Mouse (Mus musculus) spleen, adult 2 months (tissue): Measurements from ENCODE around the gene Olfr1387. TPM values are rescaled to one million over a fixed set of nuclear protein-coding genes. Genes with fewer than 3 reads are reported as not detected.
A peak's percentile ranks its signal among the peaks of the same experiment; 100 is the strongest.
"Not testable (repeated sequence)": the region's sequence is repeated elsewhere in the genome, so short reads cannot be mapped to it uniquely, and the experiment has no call there.

Source experiments
- DNase-seq, 2 experiments: peaks; one replicate each; pipeline versions ENCODE4 v3.0.0 to v3.0.0-alpha.2; 2012 to 2021; ENCODE audit warnings: low spot score in 2 of 2, low read depth in 1 of 2
- H3K27ac ChIP-seq: fragments of 200-500 bp; 2 replicates; pipeline ENCODE4 v1.5.1; 2012; ENCODE audit warnings: low read length, inconsistent platforms; ENCODE audit not compliant: insufficient read depth
- H3K27me3 ChIP-seq: fragments of 200-500 bp; 2 replicates; pipeline ENCODE4 v1.6.1; 2012; ENCODE audit warnings: mild to moderate bottlenecking, moderate library complexity, low read length, inconsistent platforms; ENCODE audit not compliant: control insufficient read depth, insufficient read depth
- H3K36me3 ChIP-seq: fragments of 200-500 bp; 2 replicates; pipeline ENCODE4 v1.6.1; 2012; ENCODE audit warnings: mild to moderate bottlenecking, low read length, inconsistent platforms; ENCODE audit not compliant: control insufficient read depth, insufficient read depth
- H3K4me1 ChIP-seq: fragments of 200-500 bp; 2 replicates; pipeline ENCODE4 v1.6.1; 2011; ENCODE audit warnings: inconsistent platforms; ENCODE audit not compliant: control insufficient read depth, insufficient read depth, insufficient read length
- H3K4me3 ChIP-seq: fragments of 200-500 bp; 2 replicates; pipeline ENCODE4 v1.5.1; 2011; ENCODE audit warnings: mild to moderate bottlenecking, inconsistent platforms; ENCODE audit not compliant: insufficient read depth, insufficient read length; ENCODE audit errors: extremely low read depth
- CTCF ChIP-seq: fragments of 200-500 bp; IDR thresholded peaks from 2 replicates; pipeline ENCODE4 v1.5.1; 2011; ENCODE audit warnings: mild to moderate bottlenecking, inconsistent platforms; ENCODE audit not compliant: insufficient read depth, insufficient read length, insufficient replicate concordance; ENCODE audit errors: extremely low read depth
- POLR2A ChIP-seq: fragments of 200-500 bp; IDR thresholded peaks from 2 replicates; pipeline ENCODE4 v1.6.1; 2011; ENCODE audit warnings: low read depth, low read length, inconsistent platforms
- WGBS: fragments of 180-500 bp; shearing (Covaris S2); methylation state at CpG from one replicate; pipeline ENCODE4 v1.1.7; 2018; 5-methylcytosine and 5-hydroxymethylcytosine counted together
- polyA plus RNA-seq: library from polyadenylated mRNA; depleted of rRNA; stranded (reverse); fragments of >200 nt; gene quantifications from 2 replicates; pipeline ENCODE4 v1.2.3, GENCODE M21; 2012; rRNA removed

Gene Olfr1387
- polyA plus RNA-seq, result not detected in 2 replicates

GRCm38 (mm10) chr11:49455043-49455442, at the start of gene Olfr1387:
TSS of gene Olfr1387 (plus strand) at chr11:49455343.
- Histone ChIP-seq H3K27ac (no peak within 1 kb of the TSS), H3K4me1 (no peaks in the 10 kb centered on the region), H3K4me3 (no peak within 1 kb of the TSS), H3K36me3 (no peaks in the 10 kb centered on the region), H3K27me3 (no peaks in the 10 kb centered on the region)
- TF ChIP-seq CTCF (no peak), POLR2A (no peak)
- DNase-seq, result no peak
- WGBS, result 73% methylated on average over 1 of the region's 1 CpGs

- WGBS, result 80% methylated on average over 3 of the region's 3 CpGs
- TF ChIP-seq CTCF (no peak), POLR2A (no peak)
Observed at GRCm38 (mm10) chr11:49406784-49407183, 48.4 kb upstream of the Olfr1387 start.

DNA sequence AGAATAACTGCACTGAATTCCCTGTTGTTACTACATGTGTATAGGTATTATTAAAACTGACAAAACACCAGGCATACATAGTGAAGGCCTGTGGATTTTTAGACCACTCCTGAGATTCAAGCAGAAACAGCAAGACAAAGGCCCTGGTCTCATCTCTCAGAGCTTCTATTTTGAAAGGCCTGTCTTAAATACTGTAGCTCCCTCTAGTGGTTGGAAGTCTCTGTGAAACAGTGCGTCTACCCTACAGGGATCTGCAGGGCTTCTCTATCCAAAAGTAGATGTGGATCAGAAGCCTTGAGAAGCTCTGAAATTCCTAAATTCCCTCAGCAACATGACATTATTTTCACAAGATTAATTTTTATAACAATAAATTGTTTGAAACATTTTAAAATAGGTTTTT, 44.6 kb upstream of the Olfr1387 start:
- no peak for TF ChIP-seq CTCF
- no peak for TF ChIP-seq POLR2A
- H3K4me3 ChIP-seq, result no peak overlapping the region
- 10% methylated on average over 1 of the region's 1 CpGs for WGBS
- no peaks in the 10 kb centered on the region for H3K4me1 ChIP-seq
- DNase-seq, result peak in 1 of 2 experiments; percentile 11
- no peaks in the 10 kb centered on the region for H3K36me3 ChIP-seq
- no peaks in the 10 kb centered on the region for H3K27me3 ChIP-seq
- no peak overlapping the region for H3K27ac ChIP-seq

More at GRCm38 (mm10) chr11:49406784-49407183, 48.4 kb upstream of the Olfr1387 start:
- Histone ChIP-seq H3K36me3 (no peaks in the 10 kb centered on the region), H3K4me1 (no peaks in the 10 kb centered on the region), H3K4me3 (no peak overlapping the region), H3K27me3 (no peaks in the 10 kb centered on the region), H3K27ac (no peak overlapping the region)
- DNase-seq, result no peak

DNA sequence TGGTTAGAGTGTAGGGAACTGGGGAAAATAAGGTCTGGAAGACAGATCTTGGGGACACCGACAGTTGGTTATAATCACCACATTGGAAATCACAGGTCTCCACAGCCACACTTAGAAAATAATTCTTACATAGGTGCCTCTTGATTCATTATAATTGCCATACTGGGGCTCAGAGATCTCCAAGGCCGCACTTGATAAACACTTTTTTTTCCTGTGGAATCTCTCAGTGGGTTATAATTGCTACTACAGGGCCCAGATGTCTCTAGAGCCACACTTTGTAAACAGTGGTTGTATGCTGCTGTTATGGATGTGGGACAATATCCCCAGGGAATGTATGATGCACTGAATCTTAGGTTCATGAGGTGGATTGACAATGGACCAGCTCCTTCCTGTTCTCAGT, 32.4 kb upstream of the Olfr1387 start, which contains the start of gene Olfr1389:
Gene Olfr1389 (plus strand): TSS at position 301 of the 400 bp plus-strand sequence.
- no peaks in the 10 kb centered on the region for H3K27me3 ChIP-seq
- H3K27ac ChIP-seq, result no peak within 1 kb of the TSS
- DNase-seq, result no peak
- no peaks in the 10 kb centered on the region for H3K36me3 ChIP-seq
- H3K4me3 ChIP-seq, result no peak within 1 kb of the TSS
- no peaks in the 10 kb centered on the region for H3K4me1 ChIP-seq
- TF ChIP-seq CTCF (no peak), POLR2A (no peak)
- WGBS, result 95% methylated on average over 2 of the region's 2 CpGs

DNA sequence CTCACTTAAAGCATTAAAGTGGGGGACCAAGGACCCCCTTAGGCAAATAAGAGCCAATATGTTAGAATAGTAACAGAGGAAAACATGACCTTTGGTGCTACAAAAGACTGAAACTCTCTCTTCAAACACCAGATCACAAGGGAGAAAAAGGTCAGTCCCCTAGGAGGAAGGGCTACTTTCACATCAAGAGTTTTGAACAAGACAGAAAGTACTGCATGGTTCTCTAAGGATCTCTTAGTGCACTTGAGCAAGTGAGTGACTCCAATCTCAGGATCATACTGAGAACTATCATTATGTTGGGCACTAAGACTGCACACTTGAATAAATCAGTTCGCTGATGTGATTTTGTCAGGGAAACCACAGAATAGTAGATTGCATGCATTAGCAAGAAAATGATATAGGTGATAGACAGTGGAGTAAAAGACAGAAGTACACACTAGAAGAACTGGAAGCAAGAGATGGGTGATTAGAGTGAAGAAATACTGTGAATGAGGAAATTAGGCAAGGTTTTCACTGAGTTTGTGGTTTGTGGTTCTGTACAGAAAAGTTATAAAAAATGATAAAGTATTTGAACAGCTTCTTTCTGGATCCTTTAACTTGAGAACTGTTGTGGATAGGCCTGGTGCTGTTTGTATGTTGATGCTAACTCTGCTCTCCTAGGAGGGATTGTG, 29.8 kb upstream of the Olfr1387 start:
- no peaks in the 10 kb centered on the region for H3K27me3 ChIP-seq
- TF ChIP-seq CTCF (no peak), POLR2A (no peak)
- no peak overlapping the region for H3K27ac ChIP-seq
- no peaks in the 10 kb centered on the region for H3K4me1 ChIP-seq
- WGBS, result 51% methylated on average over 1 of the region's 1 CpGs
- H3K36me3 ChIP-seq, result no peaks in the 10 kb centered on the region
- no peak for DNase-seq
- no peak overlapping the region for H3K4me3 ChIP-seq

DNA sequence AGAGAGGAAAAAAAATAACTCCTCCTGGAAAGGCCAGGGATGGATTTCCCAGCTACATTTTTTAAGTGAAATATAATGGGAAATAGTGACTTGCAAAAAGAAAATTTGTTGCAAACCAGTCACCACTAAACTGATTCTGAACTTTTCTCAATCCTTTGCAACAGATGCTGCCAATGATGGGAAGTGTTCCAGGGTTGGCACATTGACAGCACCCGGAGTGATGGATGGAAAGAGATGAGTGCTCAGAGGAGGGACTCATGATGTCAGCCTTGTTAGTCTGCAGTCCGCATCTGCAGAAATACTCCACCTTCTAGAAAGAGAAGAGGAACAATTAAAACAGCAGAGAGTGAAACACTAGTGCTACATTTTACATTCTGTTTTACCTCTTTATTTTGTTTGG, 25.5 kb upstream of the Olfr1387 start:
- Histone ChIP-seq H3K36me3 (no peaks in the 10 kb centered on the region), H3K4me1 (no peaks in the 10 kb centered on the region), H3K4me3 (no peak overlapping the region), H3K27me3 (no peaks in the 10 kb centered on the region), H3K27ac (no peak overlapping the region)
- TF ChIP-seq POLR2A (no peak), CTCF (no peak)
- DNase-seq, result no peak
- WGBS, result 84% methylated on average over 2 of the region's 2 CpGs

DNA sequence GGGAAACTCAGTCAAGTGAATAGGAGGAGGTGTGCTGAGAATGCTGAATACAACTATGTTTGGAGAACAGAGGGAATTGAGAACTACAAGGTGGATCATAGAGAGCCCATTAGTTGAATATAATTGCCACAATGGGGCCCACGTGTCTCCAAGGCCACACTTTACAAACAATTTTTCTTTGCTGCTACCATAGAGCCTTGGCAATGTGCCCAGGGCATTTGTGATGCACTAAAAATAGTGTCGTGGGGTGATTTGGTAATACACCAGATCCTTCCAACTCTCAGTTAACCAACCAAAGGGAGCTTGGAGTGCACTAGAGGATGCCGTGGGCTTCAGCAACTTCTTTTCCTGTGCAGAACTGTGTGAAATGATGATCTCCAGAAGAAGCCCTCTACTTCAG, 18.7 kb upstream of the Olfr1387 start, which contains the start of gene Olfr1388:
Gene Olfr1388 (plus strand): TSS at position 214 of the 400 bp plus-strand sequence.
- TF ChIP-seq CTCF, result no peak
- TF ChIP-seq POLR2A, result no peak
- 54% methylated on average over 3 of the region's 3 CpGs for WGBS
- no peak within 1 kb of the TSS for H3K27ac ChIP-seq

GRCm38 (mm10) chr11:49464746-49465145, 9.6 kb downstream of the Olfr1387 start, which contains the start of gene Olfr1386:
TSS of gene Olfr1386 (plus strand) at chr11:49465046.
- H3K4me1 ChIP-seq, H3K36me3 ChIP-seq, H3K27ac ChIP-seq, DNase-seq, H3K4me3 ChIP-seq, H3K27me3 ChIP-seq: not testable (repeated sequence)
- 90% methylated on average over 3 of the region's 3 CpGs for WGBS

More for the DNA sequence above, 18.7 kb upstream of the Olfr1387 start, which contains the start of gene Olfr1388:
- no peaks in the 10 kb centered on the region for H3K27me3 ChIP-seq
- H3K4me3 ChIP-seq, result no peak within 1 kb of the TSS
- no peaks in the 10 kb centered on the region for H3K36me3 ChIP-seq
- no peak for DNase-seq
- no peaks in the 10 kb centered on the region for H3K4me1 ChIP-seq
